Mouse (Mus musculus) kidney, adult 18-20 months (tissue): ENCODE results near the gene Ice2.
A peak's percentile ranks its signal among the peaks of the same experiment; 100 is the strongest.

ENCODE experiments used
- DNase-seq: peaks from one replicate; pipeline ENCODE4 v3.0.0; 2021

Gene Ice2

DNA sequence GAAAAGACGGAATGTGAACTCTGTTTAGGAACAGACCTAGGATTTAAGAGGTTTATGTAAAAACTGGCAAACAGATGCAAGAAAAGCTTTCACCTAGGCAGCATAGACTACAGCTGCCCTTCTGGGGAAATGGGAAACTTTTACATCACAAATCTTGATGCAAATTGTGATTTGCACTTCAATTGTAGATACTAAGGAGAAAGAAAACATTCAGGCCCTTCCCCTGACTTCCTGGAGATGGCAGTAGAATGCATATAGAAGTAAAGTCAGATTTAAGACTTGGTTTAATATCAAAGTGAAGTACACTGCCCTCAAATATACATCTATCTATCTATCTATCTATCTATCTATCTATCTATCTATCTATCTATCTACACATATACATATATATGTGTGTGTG, 21.8 kb downstream of the Ice2 start:
- no peak for DNase-seq

GRCm38 (mm10) chr9:69430531-69430930, 32.8 kb downstream of the Ice2 start:
- no peak for DNase-seq

GRCm38 (mm10) chr9:69431863-69432555, 34.3 kb downstream of the Ice2 start:
- DNase-seq, result no peak

DNA sequence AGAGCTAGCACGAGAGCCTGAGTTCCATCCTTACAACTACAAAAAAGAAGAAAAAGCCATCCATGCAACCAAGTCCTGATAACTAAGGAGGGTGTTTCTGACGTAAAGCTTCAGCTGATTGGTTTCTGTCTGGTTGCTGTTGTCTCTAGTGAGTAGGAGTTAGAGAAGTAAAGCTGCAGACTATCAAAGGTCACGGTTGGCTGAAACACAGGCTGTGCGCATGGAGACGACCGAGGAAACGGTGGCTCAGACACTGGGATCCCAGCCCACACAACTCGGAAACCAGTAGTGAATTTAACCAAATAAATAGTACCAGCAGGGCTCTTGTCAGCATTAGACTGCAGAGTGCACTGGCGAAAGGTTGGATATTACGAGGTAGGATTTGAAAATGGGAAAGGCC, 37.5 kb downstream of the Ice2 start:
- no peak for DNase-seq

DNA sequence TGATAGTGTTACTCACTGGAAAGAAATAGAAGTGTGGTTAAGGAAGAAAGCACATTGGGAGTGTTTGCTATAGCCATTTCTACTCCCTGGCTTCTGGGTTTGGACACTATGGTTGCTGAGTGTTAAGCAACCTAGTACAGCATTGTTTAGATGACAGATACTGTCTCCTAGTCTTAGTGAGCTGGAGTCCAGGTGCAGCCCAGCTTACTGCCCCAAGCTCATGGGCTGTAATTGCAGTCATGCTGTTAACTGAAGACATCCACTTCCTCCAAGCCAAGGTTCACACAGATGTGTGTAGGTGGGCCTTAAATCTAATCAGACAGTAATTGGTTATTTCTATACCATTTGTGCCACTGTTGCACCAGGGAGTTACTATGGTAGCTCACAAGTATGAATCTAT, 38.0 kb downstream of the Ice2 start:
- DNase-seq, result no peak

DNA sequence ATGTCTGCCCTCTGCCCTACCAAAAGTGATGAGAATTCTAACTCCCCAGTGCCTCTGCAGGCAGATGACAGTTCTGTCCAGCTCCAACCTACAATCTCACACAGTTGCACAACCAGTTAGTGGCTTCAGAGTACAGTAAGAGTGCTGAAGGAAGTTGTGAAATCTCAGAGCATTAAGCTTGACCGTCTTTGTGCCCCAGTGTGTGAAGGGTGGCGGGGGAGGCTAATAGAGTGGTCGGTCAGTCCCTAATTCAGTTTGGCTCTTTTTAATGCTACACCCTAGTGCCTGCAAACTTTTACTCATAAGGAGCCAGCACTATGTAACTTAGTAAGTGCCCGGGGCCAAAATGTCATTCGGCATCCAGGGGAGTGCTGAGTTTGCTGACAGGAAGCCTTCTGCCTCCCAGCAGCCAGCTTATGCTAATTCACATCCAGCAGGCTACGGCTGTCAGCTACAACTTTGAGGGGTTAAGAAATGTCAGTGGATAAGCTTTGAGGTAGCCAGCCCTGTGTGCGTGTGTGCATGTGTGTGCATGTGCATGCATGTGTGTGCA, 42.2 kb downstream of the Ice2 start:
- peak; percentile 46 for DNase-seq

GRCm38 (mm10) chr9:69442471-69443038, 44.8 kb downstream of the Ice2 start:
- DNase-seq, result no peak

GRCm38 (mm10) chr9:69443203-69443602, 45.5 kb downstream of the Ice2 start:
- DNase-seq, result no peak

- no peak for DNase-seq
Measured at GRCm38 (mm10) chr9:69448801-69449200, 51.1 kb downstream of the Ice2 start.

GRCm38 (mm10) chr9:69450636-69451035, 52.9 kb downstream of the Ice2 start:
- DNase-seq, result no peak

DNA sequence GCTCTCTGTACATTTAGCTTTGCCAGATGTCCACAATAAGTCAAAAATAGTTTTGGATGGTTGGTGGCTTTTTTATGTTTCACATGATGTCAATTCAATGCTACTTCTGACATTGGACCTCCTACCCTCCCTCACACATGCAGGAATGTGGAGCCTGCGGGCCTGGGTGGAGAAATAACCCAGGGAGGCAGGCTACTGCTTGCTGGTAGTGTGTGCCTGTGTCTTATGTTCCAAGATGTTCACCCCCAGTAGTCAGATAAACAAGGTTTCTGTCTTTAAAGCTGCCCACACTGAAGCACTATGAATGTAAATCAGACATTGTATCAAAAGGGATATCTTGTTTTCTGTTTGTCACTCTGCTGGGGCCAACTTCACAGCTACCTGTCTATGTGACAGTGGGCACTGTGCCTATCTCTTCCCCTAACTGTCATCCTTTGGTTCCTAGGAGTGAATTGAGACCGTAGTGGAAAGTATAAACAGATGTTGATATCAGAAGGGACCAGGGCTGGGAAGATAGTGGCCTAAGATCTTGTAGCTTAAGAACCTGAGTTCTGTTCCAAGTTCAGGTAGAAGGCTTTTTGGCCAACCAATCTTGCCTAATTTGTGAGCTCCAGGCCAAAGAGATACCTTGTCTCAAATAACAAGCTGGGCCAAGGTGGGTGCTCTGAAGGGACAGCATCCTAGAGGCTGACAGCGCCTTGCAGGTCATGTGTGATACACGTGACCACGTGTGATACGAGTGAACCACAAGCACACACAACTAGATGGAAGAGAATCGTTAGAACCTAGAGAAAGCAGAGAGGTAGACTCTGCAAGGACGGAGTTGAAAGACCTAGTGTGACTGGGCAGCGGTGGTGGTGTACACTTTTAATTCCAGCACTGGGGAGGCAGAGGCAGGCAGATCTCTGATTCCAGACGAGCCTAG, 54.4 kb downstream of the Ice2 start:
- no peak for DNase-seq

DNA sequence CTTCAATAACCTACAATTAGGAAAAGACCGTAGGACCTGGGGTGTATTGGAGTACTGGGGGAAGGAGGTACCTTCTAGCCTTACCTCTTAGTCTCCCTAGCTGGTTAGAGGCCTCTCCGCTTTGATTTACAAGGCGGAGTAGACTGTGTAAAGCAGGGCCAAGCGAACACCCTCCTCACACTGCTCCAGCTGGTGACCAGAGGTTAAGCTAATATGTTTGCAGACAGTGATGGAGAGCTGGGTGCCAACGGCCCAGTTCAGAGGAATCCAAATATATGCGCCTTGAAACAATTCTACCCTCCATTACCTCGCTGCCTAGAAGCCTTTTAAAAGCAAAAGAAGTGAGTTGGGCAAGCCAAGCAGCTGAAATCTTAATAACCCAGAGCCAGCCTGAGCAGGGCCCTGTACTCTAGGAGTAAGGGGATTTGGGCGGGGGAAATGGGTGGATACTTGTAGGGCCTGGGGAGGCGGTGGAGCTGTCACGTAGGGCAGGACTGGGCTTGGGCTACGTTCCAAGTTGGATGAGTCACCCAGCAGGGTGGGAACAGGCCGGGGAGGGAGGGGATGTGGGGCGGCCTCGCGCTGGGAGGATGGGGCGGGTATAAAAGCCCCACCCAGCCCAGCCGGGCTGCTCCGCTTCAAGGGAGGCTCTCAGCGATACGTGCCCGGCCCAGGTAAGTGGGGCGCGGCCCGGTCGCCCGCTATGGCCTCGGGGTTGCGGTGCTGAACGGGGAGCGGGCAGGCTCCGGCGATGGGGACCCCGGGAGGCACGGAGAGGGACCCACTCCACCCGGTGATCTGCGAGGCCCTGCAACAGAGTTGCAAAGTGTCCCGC, 55.6 kb downstream of the Ice2 start, which contains the start of gene Anxa2:
Gene Anxa2, plus strand, starts transcription at position 555 of the 835 bp plus-strand sequence.
- peak; percentile 81 for DNase-seq

DNA sequence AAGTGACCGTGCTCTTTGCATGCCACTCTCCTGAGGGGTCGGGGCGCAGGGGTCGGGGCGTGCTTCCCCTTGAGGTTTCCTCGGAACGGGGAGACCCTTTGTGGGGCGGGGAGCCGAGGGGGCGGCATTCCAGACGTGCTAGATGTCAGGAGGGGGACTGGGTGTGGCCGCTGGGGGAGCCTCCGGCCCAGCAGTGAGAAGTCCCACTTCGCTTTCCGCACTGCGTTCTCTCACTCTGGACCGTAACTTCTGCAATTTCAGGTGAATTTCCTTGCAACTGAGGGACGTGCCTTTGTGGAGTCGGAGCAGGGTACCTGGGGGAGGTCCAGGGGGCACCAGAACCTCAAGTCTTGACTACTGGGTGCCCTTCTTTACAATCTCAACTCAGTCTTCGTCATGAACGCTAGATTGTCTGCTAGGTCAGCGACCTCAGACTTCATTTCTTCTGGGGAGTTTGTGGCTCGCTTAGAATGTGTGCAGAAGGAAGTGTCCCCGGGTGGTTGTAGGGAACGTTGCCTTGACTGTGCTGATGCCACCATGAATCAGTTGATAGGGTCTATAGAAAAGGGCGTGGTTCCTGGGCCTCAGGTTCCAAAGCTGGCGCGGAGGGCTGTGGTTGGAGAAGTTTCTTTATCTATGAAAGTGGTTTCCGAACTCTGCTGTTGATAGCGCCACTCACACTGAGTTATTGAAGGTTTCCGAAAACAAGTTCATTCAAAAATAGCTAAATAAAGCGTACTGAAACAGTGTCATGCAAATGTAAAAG, 56.4 kb downstream of the Ice2 start:
- peak; percentile 22 for DNase-seq

GRCm38 (mm10) chr9:69454691-69455090, 57.0 kb downstream of the Ice2 start:
- DNase-seq, result no peak

GRCm38 (mm10) chr9:69455391-69455790, 57.7 kb downstream of the Ice2 start:
- peak; percentile 42 for DNase-seq

GRCm38 (mm10) chr9:69456406-69457075, 58.8 kb downstream of the Ice2 start:
- no peak for DNase-seq

GRCm38 (mm10) chr9:69457143-69457542, 59.4 kb downstream of the Ice2 start:
- DNase-seq, result no peak

GRCm38 (mm10) chr9:69457747-69458625, 60.3 kb downstream of the Ice2 start:
- DNase-seq, result peak; percentile 57

DNA sequence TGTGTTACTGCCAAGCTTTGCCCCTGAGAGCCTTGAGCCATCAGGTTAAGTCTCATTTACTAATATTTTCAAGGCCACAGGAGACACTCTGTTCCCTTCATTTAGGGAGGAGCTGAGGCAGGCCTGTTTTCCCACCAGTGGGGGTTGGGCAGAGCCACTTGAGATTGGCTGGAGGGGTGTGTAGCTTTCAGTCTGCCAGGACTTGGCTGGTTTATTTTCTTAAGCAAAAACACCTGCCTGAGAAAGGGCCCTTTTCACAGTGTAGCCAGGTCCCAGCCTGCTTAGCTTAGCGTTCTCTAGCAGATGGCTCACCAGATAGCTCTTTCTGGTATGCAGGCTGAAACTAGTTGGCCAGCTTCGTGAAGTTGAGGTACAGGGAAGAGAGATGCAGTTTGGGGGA, 61.3 kb downstream of the Ice2 start:
- peak; percentile 59 for DNase-seq

- DNase-seq, result no peak
Measured at GRCm38 (mm10) chr9:69459876-69460275, 62.2 kb downstream of the Ice2 start.
